Mouse (Mus musculus) hindbrain, embryonic 15.5 days (tissue): ENCODE results near the gene Gm42417. TPM values are rescaled to one million over a fixed set of nuclear protein-coding genes. Genes with fewer than 3 reads are reported as not detected.
A peak's percentile ranks its signal among the peaks of the same experiment; 100 is the strongest.

Experiments
- ATAC-seq: fragments of 200-750 bp; cut with Nextera tagmentation; 2 replicates; pipeline ENCODE4 v1.8.0; 2017; ENCODE audit warnings: low read depth, moderate number of reproducible peaks, moderate TSS enrichment; ENCODE audit not compliant: low FRiP score
- H3K27ac ChIP-seq: fragments of 300-500 bp; sonication (generic); replicated peaks from 2 replicates; pipeline ENCODE4 v1.5.1; 2015; ENCODE audit warnings: mild to moderate bottlenecking, inconsistent platforms
- H3K27me3 ChIP-seq: fragments of 300-500 bp; sonication (generic); 2 replicates; pipeline ENCODE4 v1.6.1; 2015; ENCODE audit warnings: control low read depth, inconsistent platforms
- H3K36me3 ChIP-seq: fragments of 300-500 bp; sonication (generic); 2 replicates; pipeline ENCODE4 v1.6.1; 2015; ENCODE audit warnings: control low read depth, inconsistent platforms
- H3K4me1 ChIP-seq: fragments of 300-500 bp; sonication (generic); replicated peaks from 2 replicates; pipeline ENCODE4 v1.6.1; 2015; ENCODE audit warnings: control low read depth, inconsistent platforms
- H3K4me2 ChIP-seq: fragments of 300-500 bp; sonication (generic); 2 replicates; pipeline ENCODE4 v1.6.1; 2015; ENCODE audit warnings: moderate library complexity, mild to moderate bottlenecking, inconsistent platforms
- H3K4me3 ChIP-seq: fragments of 300-500 bp; sonication (generic); 2 replicates; pipeline ENCODE4 v1.5.1; 2015; ENCODE audit warnings: mild to moderate bottlenecking, inconsistent platforms
- H3K9ac ChIP-seq: fragments of 300-500 bp; sonication (generic); 2 replicates; pipeline ENCODE4 v1.6.1; 2015; ENCODE audit warnings: inconsistent platforms
- H3K9me3 ChIP-seq: fragments of 300-500 bp; sonication (generic); 2 replicates; pipeline ENCODE4 v1.6.1; 2016; ENCODE audit warnings: control low read depth, inconsistent platforms
- WGBS: fragments of 180-500 bp; shearing (Covaris S2); methylation state at CpG from one replicate; pipeline ENCODE4 v1.1.7; 2015; 5-methylcytosine and 5-hydroxymethylcytosine counted together
- polyA plus RNA-seq: library from polyadenylated mRNA; unstranded; fragments of >200 nt; fragmentation: Nextera tagmentation; extraction: Ambion mirVana; gene quantifications from 2 replicates; pipeline ENCODE4 v1.2.1, GENCODE M21; 2015

Gm42417 gene
- polyA plus RNA-seq, 1 experiment from 2014 or later, result 0.62 TPM

DNA sequence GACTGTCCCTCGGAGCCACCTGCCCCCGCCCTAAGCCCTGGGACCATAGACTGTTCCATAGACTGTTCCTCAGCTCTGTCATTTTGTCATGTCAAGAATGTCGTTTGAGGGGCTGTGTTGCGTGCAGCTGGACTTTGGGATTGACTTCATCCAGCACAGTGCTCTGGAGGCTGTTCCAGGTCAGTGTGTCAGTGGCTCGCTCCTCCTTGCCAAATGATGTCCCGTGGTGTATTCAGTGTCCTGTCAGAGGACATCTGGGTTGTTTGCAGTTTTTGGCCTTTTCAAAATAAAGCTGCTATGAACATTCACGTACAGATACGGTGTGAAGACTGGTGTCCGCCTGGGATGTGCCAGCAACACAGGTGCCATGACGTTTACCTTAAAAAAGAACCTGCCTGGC lies 12.3 kb downstream of the Gm42417 start:
- Histone ChIP-seq H3K9me3 (no peaks in the 10 kb centered on the region), H3K27me3 (no peaks in the 10 kb centered on the region), H3K4me3 (no peak overlapping the region), H3K36me3 (peaks cover 37% of the 10 kb centered on the region), H3K4me1 (peaks cover 16% of the 10 kb centered on the region), H3K9ac (no peak overlapping the region), H3K4me2 (no peak overlapping the region), H3K27ac (no peak overlapping the region)
- 88% methylated on average over 10 of the region's 10 CpGs for WGBS
- ATAC-seq, result no peak

DNA sequence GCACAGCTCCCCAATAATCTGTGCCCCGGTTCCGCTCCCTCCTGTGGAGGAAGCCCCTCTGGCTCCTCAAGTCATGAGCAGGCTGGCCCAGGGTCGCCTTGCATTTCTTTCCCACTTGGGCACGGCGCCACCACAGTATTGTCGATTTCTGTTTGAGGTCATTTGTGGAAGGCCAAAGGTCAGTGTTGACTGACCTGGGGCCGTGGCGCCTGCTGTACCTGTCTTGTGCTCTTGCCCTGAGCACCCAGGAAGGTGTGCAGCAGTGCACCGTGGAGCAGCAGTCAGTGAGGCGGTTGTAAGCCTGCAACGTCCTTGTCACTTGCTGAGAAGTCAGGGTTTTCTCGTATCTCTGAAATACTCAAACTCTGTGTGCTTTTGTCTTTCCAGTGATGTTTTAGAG lies 13.5 kb downstream of the Gm42417 start:
- no peak overlapping the region for H3K27ac ChIP-seq
- H3K9ac ChIP-seq, result no peak overlapping the region
- peaks cover 16% of the 10 kb centered on the region for H3K4me1 ChIP-seq
- no peak overlapping the region for H3K4me2 ChIP-seq
- H3K27me3 ChIP-seq, result no peaks in the 10 kb centered on the region
- 93% methylated on average over 12 of the region's 12 CpGs for WGBS
- ATAC-seq, result no peak
- H3K36me3 ChIP-seq, result peaks cover 49% of the 10 kb centered on the region
- H3K9me3 ChIP-seq, result no peaks in the 10 kb centered on the region
- no peak overlapping the region for H3K4me3 ChIP-seq

DNA sequence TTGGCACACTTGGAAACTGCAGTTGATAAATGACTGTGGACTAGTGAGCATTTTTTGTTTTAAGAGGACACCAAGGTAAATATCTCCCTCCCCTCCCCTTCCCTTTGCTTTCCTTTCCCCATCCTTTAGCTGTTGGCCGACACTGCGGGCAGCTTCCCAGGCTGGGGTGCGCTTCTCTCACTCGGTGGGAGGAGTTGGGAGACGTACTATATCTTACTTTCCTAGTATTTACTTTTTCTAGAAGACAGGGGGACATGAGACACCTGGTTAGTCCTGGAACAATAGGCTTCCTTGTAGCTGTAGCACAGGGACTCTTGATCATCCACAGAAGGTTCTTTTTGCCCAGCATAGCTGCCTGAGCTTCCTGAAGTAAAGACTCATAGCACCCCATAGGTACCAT lies 15.2 kb downstream of the Gm42417 start:
- no peaks in the 10 kb centered on the region for H3K27me3 ChIP-seq
- no peak overlapping the region for H3K4me3 ChIP-seq
- 79% methylated on average over 5 of the region's 5 CpGs for WGBS
- H3K4me2 ChIP-seq, result no peak overlapping the region
- no peak overlapping the region for H3K27ac ChIP-seq
- peaks cover 62% of the 10 kb centered on the region for H3K36me3 ChIP-seq
- no peaks in the 10 kb centered on the region for H3K9me3 ChIP-seq
- H3K4me1 ChIP-seq, result peaks cover 16% of the 10 kb centered on the region
- no peak for ATAC-seq
- no peak overlapping the region for H3K9ac ChIP-seq

DNA sequence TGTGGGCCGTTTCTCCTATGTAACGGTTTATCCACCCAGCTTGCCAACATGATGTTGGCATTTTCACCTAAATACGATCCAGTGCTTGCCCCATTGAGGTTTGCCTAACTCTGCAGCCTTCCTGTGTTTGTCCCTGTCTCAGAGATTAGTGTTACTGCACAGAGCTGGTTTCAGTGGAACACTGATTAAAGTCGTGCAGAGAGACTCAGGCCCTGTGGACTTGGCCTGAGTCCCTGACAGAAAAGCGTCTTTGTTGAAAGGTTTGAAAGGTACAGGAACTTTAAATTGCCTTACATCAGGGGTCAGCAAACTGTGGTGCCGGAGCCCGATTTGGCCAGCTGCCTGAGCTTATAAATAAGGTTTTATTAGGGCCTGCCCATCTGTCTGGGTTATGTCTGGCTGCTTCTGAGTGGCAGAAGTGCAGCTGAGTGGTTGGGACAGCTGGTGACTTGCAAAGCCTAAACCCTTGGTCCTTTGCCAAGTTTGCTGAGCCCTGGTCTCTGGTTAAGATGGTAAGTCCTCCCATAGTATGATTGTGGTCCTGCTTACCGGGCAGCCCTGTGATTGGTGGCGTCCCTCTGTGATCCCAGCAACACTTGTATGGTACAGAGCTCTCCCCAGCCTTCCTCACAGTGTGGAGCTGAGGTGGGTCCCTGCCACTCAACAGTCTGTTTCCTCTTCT lies 15.8 kb downstream of the Gm42417 start:
- peak; percentile 61; the same call in 1 of the 2 replicates for ATAC-seq
- Histone ChIP-seq H3K9me3 (no peaks in the 10 kb centered on the region), H3K4me3 (no peak overlapping the region), H3K36me3 (peaks cover 62% of the 10 kb centered on the region), H3K27ac (peak overlapping the region; percentile 21), H3K4me1 (peaks cover 14% of the 10 kb centered on the region), H3K9ac (no peak overlapping the region), H3K4me2 (no peak overlapping the region), H3K27me3 (no peaks in the 10 kb centered on the region)
- 50% methylated on average over 9 of the region's 9 CpGs for WGBS

DNA sequence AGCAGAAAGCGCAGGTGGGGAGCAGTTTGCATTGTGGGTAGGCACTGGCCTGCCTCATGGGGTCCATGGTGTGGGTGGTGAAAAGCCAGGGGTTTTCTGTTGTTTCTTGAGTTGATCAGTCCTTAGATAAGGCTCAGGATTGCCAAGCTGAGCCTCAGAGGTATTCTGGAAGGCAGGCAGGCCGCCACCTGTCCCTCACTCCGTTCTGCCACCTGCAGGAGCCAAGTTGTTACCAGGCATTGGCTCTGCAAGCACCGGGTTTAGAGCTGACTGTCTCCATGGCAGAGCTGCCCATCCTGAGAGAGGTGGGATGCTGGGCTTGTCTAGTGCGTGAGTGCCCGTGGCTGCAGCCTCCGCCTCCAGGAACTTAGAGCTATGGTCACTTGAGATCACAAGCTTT lies 17.0 kb downstream of the Gm42417 start:
- WGBS, result 92% methylated on average over 7 of the region's 7 CpGs
- Histone ChIP-seq H3K9ac (no peak overlapping the region), H3K36me3 (peaks cover 62% of the 10 kb centered on the region), H3K9me3 (no peaks in the 10 kb centered on the region), H3K4me1 (peaks cover 4% of the 10 kb centered on the region; the same call in 1 of the 2 replicates), H3K27ac (no peak overlapping the region), H3K27me3 (no peaks in the 10 kb centered on the region), H3K4me3 (no peak overlapping the region), H3K4me2 (no peak overlapping the region)
- ATAC-seq, result no peak

DNA sequence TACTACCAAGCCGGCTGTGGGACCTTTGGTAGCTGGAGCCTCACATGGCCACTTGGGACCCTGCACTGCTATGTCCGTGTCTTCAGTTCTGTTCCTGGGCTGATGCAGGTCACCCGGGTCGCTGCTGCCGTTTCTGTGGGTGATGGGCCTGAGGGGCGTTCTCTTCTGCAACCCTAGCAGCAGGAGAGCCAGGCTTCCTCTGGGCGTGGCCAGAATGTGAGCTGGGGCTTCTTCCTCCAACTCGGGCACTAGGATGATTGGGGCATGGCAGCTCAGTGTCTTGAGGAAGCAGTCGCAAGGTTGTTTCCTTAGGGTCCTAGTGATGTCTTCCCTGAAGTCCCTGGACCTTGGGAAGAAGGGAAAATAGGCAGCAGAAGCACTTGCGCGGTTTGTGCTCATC lies 19.6 kb downstream of the Gm42417 start:
- no peak overlapping the region for H3K4me2 ChIP-seq
- peaks cover 46% of the 10 kb centered on the region for H3K36me3 ChIP-seq
- H3K4me3 ChIP-seq, result no peak overlapping the region
- no peak for ATAC-seq
- no peak overlapping the region for H3K9ac ChIP-seq
- H3K27ac ChIP-seq, result no peak overlapping the region
- no peaks in the 10 kb centered on the region for H3K9me3 ChIP-seq
- H3K4me1 ChIP-seq, result peaks cover 22% of the 10 kb centered on the region
- H3K27me3 ChIP-seq, result no peaks in the 10 kb centered on the region
- 84% methylated on average over 11 of the region's 11 CpGs for WGBS

DNA sequence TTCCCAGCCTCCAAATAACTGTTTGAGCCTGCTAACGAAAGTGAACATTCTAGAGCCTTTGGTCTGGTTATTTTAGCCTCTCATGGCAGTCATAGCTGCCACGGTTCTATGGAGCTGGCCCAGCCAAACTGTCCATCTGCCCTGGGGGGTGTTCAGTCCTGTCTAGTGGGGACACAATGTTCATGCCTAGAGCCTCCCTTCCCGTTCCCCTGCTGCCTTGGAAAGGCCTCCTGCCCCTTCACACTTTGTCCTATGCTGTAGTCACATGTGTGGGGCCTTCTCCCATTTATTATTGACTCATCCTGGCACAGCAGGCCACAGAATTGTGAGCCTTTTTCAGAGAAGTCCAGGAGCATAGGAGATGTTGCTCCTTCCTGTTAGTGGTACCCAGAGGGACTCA lies 21.0 kb downstream of the Gm42417 start:
- peaks cover 35% of the 10 kb centered on the region for H3K36me3 ChIP-seq

DNA sequence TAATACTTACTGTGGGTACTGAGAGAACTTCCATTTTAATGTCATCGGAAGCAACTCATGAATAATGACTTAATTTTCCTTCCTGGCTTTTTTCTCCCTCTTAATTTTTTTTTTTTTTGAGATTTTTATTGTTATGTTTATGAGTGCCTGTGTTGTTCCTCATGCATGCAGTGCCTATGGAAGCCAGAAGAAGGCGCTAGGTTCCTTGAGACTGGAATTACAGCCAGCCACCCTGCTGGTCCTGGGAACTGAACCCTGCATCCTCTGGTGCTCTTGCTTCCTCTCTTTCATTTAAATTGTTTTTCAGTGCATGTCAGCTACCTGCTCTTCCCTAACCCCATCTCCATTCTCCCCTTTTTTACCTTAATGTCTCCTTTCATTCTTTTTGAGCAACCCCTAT lies 25.5 kb downstream of the Gm42417 start:
- WGBS, result 30% methylated on average over 2 of the region's 2 CpGs
- no peaks in the 10 kb centered on the region for H3K9me3 ChIP-seq
- no peaks in the 10 kb centered on the region for H3K36me3 ChIP-seq
- no peak overlapping the region; the same call in 1 of the 2 replicates for H3K27ac ChIP-seq
- peak overlapping the region; percentile 94 for H3K4me3 ChIP-seq
- H3K4me2 ChIP-seq, result peak overlapping the region; percentile 68
- H3K4me1 ChIP-seq, result peaks cover 35% of the 10 kb centered on the region
- H3K9ac ChIP-seq, result peak overlapping the region; percentile 91; the same call in 1 of the 2 replicates
- no peak for ATAC-seq
- no peaks in the 10 kb centered on the region for H3K27me3 ChIP-seq

More for the DNA sequence above, 21.0 kb downstream of the Gm42417 start:
- Histone ChIP-seq H3K4me1 (peaks cover 35% of the 10 kb centered on the region), H3K9ac (no peak overlapping the region), H3K27ac (no peak overlapping the region), H3K27me3 (no peaks in the 10 kb centered on the region), H3K9me3 (no peaks in the 10 kb centered on the region), H3K4me3 (no peak overlapping the region), H3K4me2 (no peak overlapping the region)
- WGBS, result 82% methylated on average over 3 of the region's 3 CpGs
- no peak for ATAC-seq

DNA sequence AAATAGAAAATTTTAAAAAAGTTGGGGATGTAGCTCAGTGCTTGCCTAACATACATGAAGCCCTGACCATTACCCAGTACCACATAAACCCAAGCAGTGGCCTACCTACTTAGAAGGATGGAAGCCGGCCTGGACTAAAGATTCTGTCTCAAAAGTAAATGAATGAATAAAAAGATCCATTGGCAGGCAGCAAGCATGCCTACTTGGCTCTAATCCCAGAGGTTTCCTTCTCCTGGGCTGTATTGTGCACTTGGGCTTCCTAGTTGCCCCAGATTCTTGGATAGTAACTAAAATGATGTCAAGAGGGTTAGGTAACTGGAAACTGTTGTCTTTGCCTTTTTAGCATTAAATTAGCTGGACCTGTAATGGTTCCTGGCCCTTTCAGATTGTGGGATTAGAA lies 25.9 kb downstream of the Gm42417 start:
- Histone ChIP-seq H3K36me3 (no peaks in the 10 kb centered on the region), H3K9me3 (no peaks in the 10 kb centered on the region), H3K9ac (peak overlapping the region; percentile 91), H3K4me1 (peaks cover 35% of the 10 kb centered on the region), H3K4me3 (peak overlapping the region; percentile 94), H3K4me2 (peak overlapping the region; percentile 68), H3K27ac (peak overlapping the region; percentile 98), H3K27me3 (no peaks in the 10 kb centered on the region)
- no peak for ATAC-seq
- WGBS, result 0% methylated on average over 1 of the region's 1 CpGs

DNA sequence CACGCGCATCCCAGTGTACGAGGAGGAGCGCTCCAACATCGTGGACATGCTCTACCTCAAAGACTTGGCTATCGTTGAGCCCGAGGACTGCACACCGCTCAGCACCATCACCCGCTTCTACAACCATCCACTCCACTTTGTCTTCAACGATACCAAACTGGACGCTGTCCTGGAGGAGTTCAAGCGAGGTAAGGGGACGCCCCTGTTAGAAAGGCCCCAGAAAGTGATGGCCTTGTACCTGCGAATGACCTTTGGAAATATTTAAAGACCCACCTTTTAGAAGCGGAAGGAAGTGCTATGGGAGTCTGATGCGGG lies 26.3 kb downstream of the Gm42417 start:
- Histone ChIP-seq H3K4me1 (peaks cover 35% of the 10 kb centered on the region), H3K4me3 (peak overlapping the region; percentile 94), H3K9me3 (no peaks in the 10 kb centered on the region), H3K36me3 (no peaks in the 10 kb centered on the region), H3K27ac (peak overlapping the region; percentile 98), H3K9ac (peak overlapping the region; percentile 91), H3K4me2 (peak overlapping the region; percentile 68), H3K27me3 (no peaks in the 10 kb centered on the region)
- WGBS, result 1% methylated on average over 16 of the region's 16 CpGs
- ATAC-seq, result no peak

DNA sequence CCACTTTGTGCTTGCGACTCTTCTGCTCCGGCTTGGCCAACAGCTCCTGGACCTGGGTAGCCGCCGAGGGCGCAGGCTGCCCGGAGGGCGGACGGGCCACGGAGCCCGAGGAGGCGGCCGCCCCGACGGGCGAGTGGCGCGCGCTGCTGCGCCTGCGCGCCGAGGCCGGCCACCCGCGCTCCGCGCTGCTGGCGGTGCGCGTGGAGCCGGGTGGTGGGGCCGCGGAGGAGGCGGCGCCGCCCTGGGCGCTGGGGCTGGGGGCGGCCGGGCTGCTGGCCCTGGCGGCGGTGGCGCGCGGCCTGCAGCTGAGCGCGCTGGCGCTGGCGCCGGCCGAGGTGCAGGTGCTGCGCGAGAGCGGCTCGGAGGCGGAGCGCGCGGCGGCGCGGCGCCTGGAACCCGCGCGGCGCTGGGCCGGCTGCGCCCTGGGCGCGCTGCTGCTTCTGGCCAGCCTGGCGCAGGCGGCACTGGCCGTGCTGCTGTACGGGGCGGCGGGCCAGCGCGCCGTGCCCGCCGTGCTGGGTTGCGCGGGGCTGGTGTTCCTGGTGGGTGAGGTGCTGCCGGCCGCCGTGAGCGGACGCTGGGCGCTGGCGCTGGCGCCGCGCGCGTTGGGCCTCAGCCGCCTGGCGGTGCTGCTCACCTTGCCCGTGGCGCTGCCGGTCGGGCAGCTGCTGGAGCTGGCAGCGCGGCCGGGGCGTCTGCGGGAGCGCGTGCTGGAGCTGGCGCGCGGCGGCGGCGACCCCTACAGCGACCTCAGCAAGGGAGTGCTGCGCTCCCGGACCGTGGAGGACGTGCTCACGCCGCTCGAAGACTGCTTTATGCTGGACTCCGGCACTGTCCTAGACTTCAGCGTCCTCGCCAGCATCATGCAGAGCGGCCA lies 26.9 kb downstream of the Gm42417 start:
- Histone ChIP-seq H3K4me3 (peak overlapping the region; percentile 94), H3K27ac (peak overlapping the region; percentile 98), H3K27me3 (no peaks in the 10 kb centered on the region), H3K9ac (peak overlapping the region; percentile 91), H3K4me2 (peak overlapping the region; percentile 68), H3K9me3 (no peaks in the 10 kb centered on the region), H3K4me1 (peaks cover 35% of the 10 kb centered on the region), H3K36me3 (no peaks in the 10 kb centered on the region)
- peak; percentile 76 for ATAC-seq
- under 1% methylated on average over 110 of the region's 126 CpGs for WGBS

DNA sequence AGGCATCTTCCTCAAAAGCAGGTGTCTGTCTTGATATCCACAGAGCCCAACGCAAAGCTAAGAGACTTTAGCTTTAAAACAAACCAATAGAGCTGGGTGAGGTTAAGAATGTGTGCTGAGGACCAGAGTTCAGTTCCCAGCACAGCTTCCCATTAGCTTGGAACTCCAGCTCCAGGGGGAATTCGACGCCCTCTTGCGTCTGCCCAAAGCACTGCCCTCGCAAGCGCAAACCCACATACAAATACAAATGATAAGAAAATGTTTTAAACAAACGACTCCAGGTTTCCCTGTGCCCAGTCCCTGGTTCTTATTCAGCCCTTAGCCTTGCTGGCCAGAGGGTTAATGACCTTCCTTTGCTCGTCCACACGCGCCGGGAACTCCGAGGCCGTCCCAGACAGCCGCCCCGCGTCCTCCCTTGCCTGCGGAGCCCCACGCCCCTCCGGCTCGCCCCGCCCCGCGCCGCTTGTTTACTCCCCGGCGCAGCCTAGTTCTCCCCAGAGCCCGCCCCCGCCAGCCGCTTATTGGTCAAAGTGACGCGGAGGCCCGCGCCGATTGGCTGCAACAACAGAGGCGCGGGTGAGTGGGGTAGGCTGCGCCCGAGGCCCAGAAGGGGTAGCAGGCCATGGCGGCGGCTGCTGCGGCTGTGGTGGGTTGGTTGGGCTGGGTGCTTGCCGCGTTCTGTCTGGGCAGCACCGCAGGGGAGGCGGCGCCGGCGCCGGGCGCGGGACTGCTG lies 27.8 kb downstream of the Gm42417 start, which contains the start of gene Cnnm3:
Gene Cnnm3, plus strand, starts transcription at position 579 of the 733 bp plus-strand sequence.
- no peaks in the 10 kb centered on the region for H3K27me3 ChIP-seq
- H3K9me3 ChIP-seq, result no peaks in the 10 kb centered on the region
- 1% methylated on average over 51 of the region's 51 CpGs for WGBS
- H3K4me3 ChIP-seq, result peak within 1 kb of the TSS; percentile 94
- peaks cover 34% of the 10 kb centered on the region for H3K4me1 ChIP-seq
- peak within 1 kb of the TSS; percentile 91 for H3K9ac ChIP-seq
- peak; percentile 97 for ATAC-seq
- H3K4me2 ChIP-seq, result peak within 1 kb of the TSS; percentile 68
- H3K36me3 ChIP-seq, result no peaks in the 10 kb centered on the region
- peak within 1 kb of the TSS; percentile 98 for H3K27ac ChIP-seq
